Mouse (Mus musculus) heart, embryonic 11.5 days (tissue): Measurements from ENCODE around the gene Spo11. TPM values are rescaled to one million over a fixed set of nuclear protein-coding genes. Genes with fewer than 3 reads are reported as not detected.

ENCODE experiments used
- ATAC-seq: fragments of 200-750 bp; cut with Nextera tagmentation; replicated peaks from 2 replicates; pipeline ENCODE4 v1.8.0; 2017; ENCODE audit warnings: moderate library complexity; ENCODE audit not compliant: insufficient number of reproducible peaks, low FRiP score, low TSS enrichment
- H3K27ac ChIP-seq: fragments of 300-500 bp; sonication (generic); 2 replicates; pipeline ENCODE4 v1.5.1; 2014; ENCODE audit warnings: mild to moderate bottlenecking, low read depth, low read length
- H3K27me3 ChIP-seq: fragments of 300-500 bp; sonication (generic); 2 replicates; pipeline ENCODE4 v1.6.1; 2014; ENCODE audit warnings: mild to moderate bottlenecking, low read length, mixed read lengths; ENCODE audit not compliant: control insufficient read depth, insufficient read depth
- H3K36me3 ChIP-seq: fragments of 300-500 bp; sonication (generic); 2 replicates; pipeline ENCODE4 v1.6.1; 2014; ENCODE audit warnings: mild to moderate bottlenecking, low read length, moderate library complexity, mixed read lengths; ENCODE audit not compliant: control insufficient read depth, insufficient read depth
- H3K4me1 ChIP-seq: fragments of 300-500 bp; sonication (generic); 2 replicates; pipeline ENCODE4 v1.6.1; 2014; ENCODE audit warnings: low read length; ENCODE audit not compliant: control insufficient read depth, insufficient read depth
- H3K4me2 ChIP-seq: fragments of 300-500 bp; sonication (generic); 2 replicates; pipeline ENCODE4 v1.6.1; 2014; ENCODE audit warnings: mild to moderate bottlenecking, moderate library complexity
- H3K4me3 ChIP-seq: fragments of 300-500 bp; sonication (generic); 2 replicates; pipeline ENCODE4 v1.5.1; 2014; ENCODE audit warnings: low read depth, low read length
- H3K9ac ChIP-seq: fragments of 300-500 bp; sonication (generic); 2 replicates; pipeline ENCODE4 v1.6.1; 2014; ENCODE audit warnings: mild to moderate bottlenecking, low read depth, low read length, moderate library complexity
- H3K9me3 ChIP-seq: fragments of 300-500 bp; sonication (generic); replicated peaks from 2 replicates; pipeline ENCODE4 v1.6.1; 2016; ENCODE audit warnings: low read length; ENCODE audit not compliant: control insufficient read depth
- WGBS: fragments of 180-500 bp; shearing (Covaris S2); extraction: QIAGEN DNeasy Blood & Tissue Kit; methylation state at CpG from one replicate; pipeline ENCODE4 v1.1.7; 2014; ENCODE audit not compliant: insufficient replicate concordance; 5-methylcytosine and 5-hydroxymethylcytosine counted together
- polyA plus RNA-seq: library from polyadenylated mRNA; unstranded; fragments of >200 nt; fragmentation: Nextera tagmentation; extraction: Ambion mirVana; gene quantifications from 2 replicates; pipeline ENCODE4 v1.2.1, GENCODE M21; 2014

Gene Spo11
- polyA plus RNA-seq, 1 experiment from 2014 or later: 0.19 TPM

GRCm38 (mm10) chr2:172950119-172950676, 27.3 kb upstream of the Spo11 start:
- no peaks in the 10 kb centered on the region for H3K27me3 ChIP-seq
- 0 out of 2 replicates have a peak overlapping the region, but pooled peaks have one; percentile 12 for H3K27ac ChIP-seq
- ATAC-seq: peak; percentile 49; the same call in 1 of the 2 replicates
- WGBS: 34% methylated on average over 9 of the region's 9 CpGs
- peaks cover 10% of the 10 kb centered on the region for H3K4me1 ChIP-seq
- no peaks in the 10 kb centered on the region for H3K9me3 ChIP-seq
- no peak overlapping the region for H3K4me2 ChIP-seq
- H3K4me3 ChIP-seq: no peak overlapping the region
- H3K9ac ChIP-seq: no peak overlapping the region
- H3K36me3 ChIP-seq: no peaks in the 10 kb centered on the region

GRCm38 (mm10) chr2:172950722-172951121, 26.8 kb upstream of the Spo11 start:
- H3K9me3 ChIP-seq: no peaks in the 10 kb centered on the region
- no peaks in the 10 kb centered on the region for H3K27me3 ChIP-seq
- H3K4me1 ChIP-seq: peaks cover 10% of the 10 kb centered on the region
- 16% methylated on average over 11 of the region's 11 CpGs for WGBS
- H3K36me3 ChIP-seq: no peaks in the 10 kb centered on the region
- ATAC-seq: no peak
- no peak overlapping the region for H3K4me3 ChIP-seq
- no peak overlapping the region for H3K27ac ChIP-seq
- no peak overlapping the region for H3K9ac ChIP-seq
- no peak overlapping the region; the same call in 1 of the 2 replicates for H3K4me2 ChIP-seq

GRCm38 (mm10) chr2:172951976-172952375, 25.5 kb upstream of the Spo11 start:
- H3K4me3 ChIP-seq: no peak overlapping the region
- no peak overlapping the region for H3K4me2 ChIP-seq
- ATAC-seq: no peak
- H3K27ac ChIP-seq: no peak overlapping the region
- no peak overlapping the region for H3K9ac ChIP-seq
- H3K4me1 ChIP-seq: peaks cover 10% of the 10 kb centered on the region
- H3K36me3 ChIP-seq: no peaks in the 10 kb centered on the region
- H3K27me3 ChIP-seq: no peaks in the 10 kb centered on the region
- WGBS: 76% methylated on average over 2 of the region's 2 CpGs
- peaks cover 8% of the 10 kb centered on the region; the same call in 1 of the 2 replicates for H3K9me3 ChIP-seq

- Histone ChIP-seq H3K4me2 (no peak overlapping the region), H3K27ac (no peak overlapping the region), H3K9ac (no peak overlapping the region), H3K36me3 (no peaks in the 10 kb centered on the region), H3K27me3 (no peaks in the 10 kb centered on the region), H3K9me3 (peaks cover 8% of the 10 kb centered on the region; the same call in 1 of the 2 replicates), H3K4me1 (no peaks in the 10 kb centered on the region; the same call in 1 of the 2 replicates), H3K4me3 (no peak overlapping the region)
- WGBS: 26% methylated on average over 5 of the region's 5 CpGs
- no peak for ATAC-seq
Observed at GRCm38 (mm10) chr2:172958579-172958978, 18.9 kb upstream of the Spo11 start.

GRCm38 (mm10) chr2:172959006-172959768, 18.3 kb upstream of the Spo11 start:
- peaks cover 8% of the 10 kb centered on the region; the same call in 1 of the 2 replicates for H3K9me3 ChIP-seq
- H3K36me3 ChIP-seq: no peaks in the 10 kb centered on the region
- WGBS: 52% methylated on average over 13 of the region's 13 CpGs
- H3K9ac ChIP-seq: no peak overlapping the region
- no peak overlapping the region for H3K4me3 ChIP-seq
- H3K4me2 ChIP-seq: no peak overlapping the region
- H3K4me1 ChIP-seq: no peaks in the 10 kb centered on the region; the same call in 1 of the 2 replicates
- H3K27ac ChIP-seq: no peak overlapping the region
- no peak; the same call in 1 of the 2 replicates for ATAC-seq
- H3K27me3 ChIP-seq: no peaks in the 10 kb centered on the region

- H3K4me2 ChIP-seq: no peak overlapping the region
- 83% methylated on average over 3 of the region's 3 CpGs for WGBS
- H3K27me3 ChIP-seq: no peaks in the 10 kb centered on the region
- H3K27ac ChIP-seq: no peak overlapping the region
- peaks cover 1% of the 10 kb centered on the region; the same call in 1 of the 2 replicates for H3K4me1 ChIP-seq
- H3K9me3 ChIP-seq: peaks cover 8% of the 10 kb centered on the region; the same call in 1 of the 2 replicates
- H3K9ac ChIP-seq: no peak overlapping the region
- H3K4me3 ChIP-seq: no peak overlapping the region
- H3K36me3 ChIP-seq: no peaks in the 10 kb centered on the region
- no peak for ATAC-seq
Observed at GRCm38 (mm10) chr2:172960350-172960749, 17.1 kb upstream of the Spo11 start.

- 57% methylated on average over 6 of the region's 6 CpGs for WGBS
- peaks cover 5% of the 10 kb centered on the region; the same call in 1 of the 2 replicates for H3K9me3 ChIP-seq
- ATAC-seq: no peak
- no peak overlapping the region for H3K27ac ChIP-seq
- no peak overlapping the region for H3K4me3 ChIP-seq
- H3K9ac ChIP-seq: no peak overlapping the region
- H3K27me3 ChIP-seq: no peaks in the 10 kb centered on the region
- H3K4me2 ChIP-seq: no peak overlapping the region
- no peaks in the 10 kb centered on the region for H3K36me3 ChIP-seq
- H3K4me1 ChIP-seq: peaks cover 4% of the 10 kb centered on the region; the same call in 1 of the 2 replicates
Observed at GRCm38 (mm10) chr2:172961211-172961610, 16.3 kb upstream of the Spo11 start.

GRCm38 (mm10) chr2:172965249-172965648, 12.3 kb upstream of the Spo11 start:
- Histone ChIP-seq H3K4me1 (peaks cover 4% of the 10 kb centered on the region; the same call in 1 of the 2 replicates), H3K27ac (no peak overlapping the region), H3K9ac (no peak overlapping the region; the same call in 1 of the 2 replicates), H3K9me3 (no peaks in the 10 kb centered on the region), H3K36me3 (no peaks in the 10 kb centered on the region), H3K27me3 (no peaks in the 10 kb centered on the region), H3K4me3 (no peak overlapping the region), H3K4me2 (no peak overlapping the region)
- no peak for ATAC-seq
- 34% methylated on average over 11 of the region's 11 CpGs for WGBS
